Mouse (Mus musculus) kidney, adult 2 months (tissue): ENCODE measurements around the gene Vat1l. TPM values are rescaled to one million over a fixed set of nuclear protein-coding genes. Genes with fewer than 3 reads are reported as not detected.

Experiments
- DNase-seq: peaks from one replicate; pipeline ENCODE4 v3.0.0; 2021
- H3K27ac ChIP-seq: fragments of 200-500 bp; 2 replicates; pipeline ENCODE4 v1.5.1; 2012; ENCODE audit warnings: low read depth, low read length, control low read depth, inconsistent platforms; ENCODE audit not compliant: insufficient read depth
- H3K27me3 ChIP-seq: fragments of 200-500 bp; replicated peaks from 2 replicates; pipeline ENCODE4 v1.6.1; 2012; ENCODE audit warnings: mild to moderate bottlenecking, moderate library complexity, low read length, inconsistent platforms; ENCODE audit not compliant: control insufficient read depth, insufficient read depth
- H3K36me3 ChIP-seq: fragments of 200-500 bp; 2 replicates; pipeline ENCODE4 v1.6.1; 2012; ENCODE audit warnings: mild to moderate bottlenecking, moderate library complexity, low read length, inconsistent platforms; ENCODE audit not compliant: control insufficient read depth, insufficient read depth
- H3K4me1 ChIP-seq: fragments of 200-500 bp; 2 replicates; pipeline ENCODE4 v1.6.1; 2011; ENCODE audit warnings: low read length; ENCODE audit not compliant: control insufficient read depth, insufficient read depth
- H3K4me3 ChIP-seq: fragments of 200-500 bp; 2 replicates; pipeline ENCODE4 v1.5.1; 2011; ENCODE audit warnings: mild to moderate bottlenecking, low read depth, low read length, control low read depth; ENCODE audit not compliant: insufficient read depth
- CTCF ChIP-seq: fragments of 200-500 bp; conservative IDR thresholded peaks from 2 replicates; pipeline ENCODE4 v1.5.1; 2011; ENCODE audit warnings: low read depth, mild to moderate bottlenecking, control low read depth, low read length, moderate library complexity, mixed read lengths; ENCODE audit not compliant: insufficient read depth, insufficient read length
- POLR2A ChIP-seq: fragments of 200-500 bp; IDR thresholded peaks from one replicate; pipeline ENCODE4 v1.6.1; 2011; ENCODE audit warnings: low read depth, low read length, control low read depth
- WGBS: fragments of 180-500 bp; shearing (Covaris S2); methylation state at CpG from one replicate; pipeline ENCODE4 v1.1.7; 2018; 5-methylcytosine and 5-hydroxymethylcytosine counted together
- polyA plus RNA-seq: library from polyadenylated mRNA; depleted of rRNA; stranded (reverse); fragments of >200 nt; gene quantifications from 2 replicates; pipeline ENCODE4 v1.2.3, GENCODE M21; 2012

Gene Vat1l
- polyA plus RNA-seq, 1 experiment, result 1.3 TPM

- DNase-seq, result no peak
- Histone ChIP-seq H3K27me3 (no peaks in the 10 kb centered on the region), H3K27ac (no peak overlapping the region), H3K4me1 (no peaks in the 10 kb centered on the region), H3K4me3 (no peak overlapping the region), H3K36me3 (no peaks in the 10 kb centered on the region)
- WGBS, result 58% methylated on average over 2 of the region's 2 CpGs
- TF ChIP-seq POLR2A (no peak), CTCF (no peak)
Observed at GRCm38 (mm10) chr8:114298253-114298652, 92.8 kb downstream of the Vat1l start.

- DNase-seq, result no peak
- TF ChIP-seq POLR2A, result no peak
- TF ChIP-seq CTCF, result no peak
- Histone ChIP-seq H3K27me3 (no peaks in the 10 kb centered on the region), H3K4me3 (no peak overlapping the region), H3K36me3 (no peaks in the 10 kb centered on the region), H3K27ac (no peak overlapping the region), H3K4me1 (no peaks in the 10 kb centered on the region)
- WGBS, result 61% methylated on average over 7 of the region's 7 CpGs
Observed at GRCm38 (mm10) chr8:114300072-114300471, 94.7 kb downstream of the Vat1l start.

- no peaks in the 10 kb centered on the region for H3K36me3 ChIP-seq
- DNase-seq, result no peak
- no peaks in the 10 kb centered on the region for H3K4me1 ChIP-seq
- TF ChIP-seq CTCF, result no peak
- no peak for TF ChIP-seq POLR2A
- no peak overlapping the region for H3K4me3 ChIP-seq
- H3K27ac ChIP-seq, result no peak overlapping the region
- 45% methylated on average over 5 of the region's 5 CpGs for WGBS
- H3K27me3 ChIP-seq, result no peaks in the 10 kb centered on the region
Observed at GRCm38 (mm10) chr8:114306296-114306695, 100.9 kb downstream of the Vat1l start.

- Histone ChIP-seq H3K27ac (no peak overlapping the region), H3K36me3 (no peaks in the 10 kb centered on the region), H3K4me3 (no peak overlapping the region), H3K4me1 (no peaks in the 10 kb centered on the region), H3K27me3 (no peaks in the 10 kb centered on the region)
- no peak for DNase-seq
- no peak for TF ChIP-seq POLR2A
- TF ChIP-seq CTCF, result no peak
- 33% methylated on average over 5 of the region's 5 CpGs for WGBS
Observed at GRCm38 (mm10) chr8:114314669-114315325, 109.4 kb downstream of the Vat1l start.

GRCm38 (mm10) chr8:114318161-114318560 is 112.7 kb downstream of the Vat1l start:
- WGBS, result 67% methylated on average over 4 of the region's 4 CpGs
- no peak overlapping the region for H3K4me3 ChIP-seq
- no peaks in the 10 kb centered on the region for H3K36me3 ChIP-seq
- no peak overlapping the region for H3K27ac ChIP-seq
- TF ChIP-seq CTCF (no peak), POLR2A (no peak)
- DNase-seq, result no peak
- H3K27me3 ChIP-seq, result no peaks in the 10 kb centered on the region
- H3K4me1 ChIP-seq, result no peaks in the 10 kb centered on the region

GRCm38 (mm10) chr8:114322096-114322495 is 116.7 kb downstream of the Vat1l start:
- TF ChIP-seq CTCF, result no peak
- no peak for TF ChIP-seq POLR2A
- Histone ChIP-seq H3K36me3 (no peaks in the 10 kb centered on the region), H3K4me1 (no peaks in the 10 kb centered on the region), H3K27me3 (no peaks in the 10 kb centered on the region), H3K27ac (no peak overlapping the region), H3K4me3 (no peak overlapping the region)
- no peak for DNase-seq
- WGBS, result 92% methylated on average over 2 of the region's 2 CpGs

GRCm38 (mm10) chr8:114331928-114332327 is 126.5 kb downstream of the Vat1l start:
- no peaks in the 10 kb centered on the region for H3K4me1 ChIP-seq
- WGBS, result 72% methylated on average over 5 of the region's 5 CpGs

GRCm38 (mm10) chr8:114332949-114333348 is 127.5 kb downstream of the Vat1l start:
- DNase-seq, result no peak
- Histone ChIP-seq H3K4me1 (no peaks in the 10 kb centered on the region), H3K27ac (no peak overlapping the region), H3K27me3 (no peaks in the 10 kb centered on the region), H3K36me3 (no peaks in the 10 kb centered on the region), H3K4me3 (no peak overlapping the region)
- TF ChIP-seq POLR2A (no peak), CTCF (no peak)
- WGBS, result 40% methylated on average over 4 of the region's 4 CpGs

More at GRCm38 (mm10) chr8:114331928-114332327, 126.5 kb downstream of the Vat1l start:
- TF ChIP-seq CTCF (no peak), POLR2A (no peak)
- Histone ChIP-seq H3K4me3 (no peak overlapping the region), H3K36me3 (no peaks in the 10 kb centered on the region), H3K27me3 (no peaks in the 10 kb centered on the region), H3K27ac (no peak overlapping the region)
- DNase-seq, result no peak
